Mouse (Mus musculus): ENCODE data around the gene Cysrt1.

- no peak for TF ChIP-seq CTCF (IDR thresholded peaks at IDR 0.05; ENCODE audit: insufficient read depth, low read length)
- TF ChIP-seq POLR2A (IDR thresholded peaks at IDR 0.05; ENCODE audit: borderline replicate concordance, extremely low read depth, low read depth, low read length), result no peak
Measured at GRCm38 (mm10) chr2:25243342-25243741, 1.1 kb upstream of the Cysrt1 start.

Data from lung, adult 2 months (tissue).